Mouse (Mus musculus) CH12.LX (cell line): Measurements from ENCODE around the gene Polr3b. TPM values are rescaled to one million over a fixed set of nuclear protein-coding genes. Genes with fewer than 3 reads are reported as not detected.

Source experiments
- DNase-seq: peaks from one replicate; pipeline ENCODE4 v3.0.0-alpha.2; 2013; ENCODE audit errors: extremely low read depth
- H3K27ac ChIP-seq: 2 replicates; pipeline ENCODE4 v1.5.1; 2012; ENCODE audit warnings: low read depth, mild to moderate bottlenecking, control low read depth, moderate library complexity; ENCODE audit not compliant: insufficient read depth
- H3K27me3 ChIP-seq: replicated peaks from 2 replicates; pipeline ENCODE3; 2012; ENCODE audit warnings: inconsistent platforms
- H3K36me3 ChIP-seq, 2 experiments: replicated peaks in 1 of 2; 2 replicates each; pipeline versions ENCODE3 to v1.6.1; 2012; ENCODE audit warnings: inconsistent platforms in 1 of 2, low read length in 1 of 2, mild to moderate bottlenecking in 1 of 2, mixed read lengths in 1 of 2, moderate library complexity in 1 of 2; ENCODE audit not compliant: control insufficient read depth in 1 of 2, insufficient read depth in 1 of 2
- H3K4me1 ChIP-seq, 2 experiments: 2 replicates each; pipeline ENCODE4 v1.6.1; 2012; ENCODE audit warnings: inconsistent platforms in 1 of 2, moderate library complexity in 1 of 2; ENCODE audit not compliant: insufficient read depth in 2 of 2, control insufficient read depth in 1 of 2
- H3K4me2 ChIP-seq: 2 replicates; pipeline ENCODE4 v1.6.1; 2012; ENCODE audit warnings: low read depth, mild to moderate bottlenecking, control low read depth; ENCODE audit not compliant: poor library complexity, insufficient read depth, severe bottlenecking
- H3K4me3 ChIP-seq, 3 experiments: fragments of 150-350 bp in 1 of 3; sonication (generic) in 1 of 3; replicated peaks in 1 of 3; 2 replicates each; pipeline versions ENCODE3 to v1.5.1; 2011 to 2012; ENCODE audit warnings: low read depth in 2 of 3, low read length in 2 of 3, mild to moderate bottlenecking in 2 of 3, moderate library complexity in 2 of 3, control low read depth in 1 of 3, improper control_type of control experiment in 1 of 3, inconsistent platforms in 1 of 3, mixed read lengths in 1 of 3; ENCODE audit not compliant: poor library complexity in 1 of 3
- H3K79me2 ChIP-seq: replicated peaks from 2 replicates; pipeline ENCODE4 v1.6.1; 2012; ENCODE audit warnings: mild to moderate bottlenecking, moderate library complexity; ENCODE audit not compliant: control insufficient read depth, poor library complexity, insufficient read depth, severe bottlenecking; ENCODE audit errors: extremely low read depth
- H3K9ac ChIP-seq: 2 replicates; pipeline ENCODE4 v1.6.1; 2012; ENCODE audit warnings: low read depth, mild to moderate bottlenecking, control low read depth, moderate library complexity; ENCODE audit not compliant: insufficient read depth
- H3K9me3 ChIP-seq: replicated peaks from 2 replicates; pipeline ENCODE3; 2012; ENCODE audit warnings: low read length, inconsistent platforms, mixed read lengths
- CHD1 ChIP-seq: IDR thresholded peaks from 2 replicates; pipeline ENCODE4 v1.6.1; 2012; ENCODE audit warnings: low read depth, low read length, improper control_type of control experiment, inconsistent platforms
- CTCF ChIP-seq, 2 experiments: IDR thresholded peaks in 1 of 2; conservative IDR thresholded peaks in 1 of 2; 2 replicates each; pipeline ENCODE4 v1.5.1; 2011 to 2012; ENCODE audit warnings: low read depth in 2 of 2, low read length in 2 of 2, improper control_type of control experiment in 1 of 2, inconsistent platforms in 1 of 2, mild to moderate bottlenecking in 1 of 2, moderate library complexity in 1 of 2
- E2F4 ChIP-seq: IDR thresholded peaks from 2 replicates; pipeline ENCODE4 v1.6.1; 2011; ENCODE audit warnings: low read depth, low read length, improper control_type of control experiment; ENCODE audit not compliant: insufficient replicate concordance
- ETS1 ChIP-seq: conservative IDR thresholded peaks from 2 replicates; pipeline ENCODE4 v1.6.1; 2012; ENCODE audit warnings: low read depth, mild to moderate bottlenecking, inconsistent platforms, low read length, improper control_type of control experiment, moderate library complexity
- GABPA ChIP-seq: IDR thresholded peaks from 2 replicates; pipeline ENCODE4 v1.6.1; 2012; ENCODE audit warnings: low read depth, low read length, improper control_type of control experiment, inconsistent platforms; ENCODE audit not compliant: insufficient replicate concordance
- HCFC1 ChIP-seq: IDR thresholded peaks from 2 replicates; pipeline ENCODE4 v1.6.1; 2012; ENCODE audit warnings: low read depth, mild to moderate bottlenecking, inconsistent platforms, low read length, improper control_type of control experiment
- JUN ChIP-seq: IDR thresholded peaks from 2 replicates; pipeline ENCODE4 v1.6.1; 2011; ENCODE audit warnings: low read depth, mild to moderate bottlenecking, low read length, improper control_type of control experiment, moderate library complexity; ENCODE audit not compliant: insufficient read depth
- JUND ChIP-seq: conservative IDR thresholded peaks from 2 replicates; pipeline ENCODE4 v1.6.1; 2011; ENCODE audit warnings: low read depth, low read length, improper control_type of control experiment
- MAFK ChIP-seq: IDR thresholded peaks from 2 replicates; pipeline ENCODE4 v1.6.1; 2011; ENCODE audit warnings: low read length, improper control_type of control experiment; ENCODE audit not compliant: insufficient replicate concordance
- MAZ ChIP-seq: IDR thresholded peaks from 2 replicates; pipeline ENCODE4 v1.6.1; 2012; ENCODE audit warnings: low read depth, mild to moderate bottlenecking, inconsistent platforms, low read length, improper control_type of control experiment, moderate library complexity
- MEF2A ChIP-seq: IDR thresholded peaks from 2 replicates; pipeline ENCODE4 v1.6.1; 2014; ENCODE audit warnings: low read depth, mild to moderate bottlenecking, inconsistent platforms, low read length, improper control_type of control experiment, borderline replicate concordance
- NELFE ChIP-seq: IDR thresholded peaks from 2 replicates; pipeline ENCODE4 v1.6.1; 2011; ENCODE audit warnings: low read depth, low read length, improper control_type of control experiment
- RCOR1 ChIP-seq: conservative IDR thresholded peaks from 2 replicates; pipeline ENCODE4 v1.6.1; 2012; ENCODE audit warnings: low read depth, mild to moderate bottlenecking, inconsistent platforms, low read length, improper control_type of control experiment
- SIN3A ChIP-seq: IDR thresholded peaks from 2 replicates; pipeline ENCODE4 v1.6.1; 2012; ENCODE audit warnings: low read length, improper control_type of control experiment, inconsistent platforms
- SMC3 ChIP-seq: IDR thresholded peaks from 2 replicates; pipeline ENCODE4 v1.6.1; 2011; ENCODE audit warnings: low read depth, low read length, improper control_type of control experiment
- TBP ChIP-seq: conservative IDR thresholded peaks from 2 replicates; pipeline ENCODE4 v1.6.1; 2011; ENCODE audit warnings: low read depth, low read length, improper control_type of control experiment
- TCF12 ChIP-seq: IDR thresholded peaks from 2 replicates; pipeline ENCODE4 v1.6.1; 2014; ENCODE audit warnings: low read depth, mild to moderate bottlenecking, inconsistent platforms, low read length, improper control_type of control experiment
- ZKSCAN1 ChIP-seq: IDR thresholded peaks from 2 replicates; pipeline ENCODE4 v1.6.1; 2012; ENCODE audit warnings: low read depth, inconsistent platforms, low read length, improper control_type of control experiment, borderline replicate concordance
- ZMIZ1 ChIP-seq: IDR thresholded peaks from 2 replicates; pipeline ENCODE4 v1.6.1; 2012; ENCODE audit warnings: low read depth, mild to moderate bottlenecking, inconsistent platforms, low read length, improper control_type of control experiment
- dilution Hi-C: fragments of 300-500 bp; cut with MboI; formaldehyde crosslinking; loops from 2 replicates; pipeline ENCODE4 v1.14.3; 2020; ENCODE audit warnings: low sequenced_read_pairs; ENCODE audit not compliant: extremely low pct_unique_long_range_greater_than_20kb, extremely low pct_ligation_motif_present
- in situ Hi-C: fragments of 300-500 bp; cut with MboI; formaldehyde crosslinking; loops from 3 replicates; pipeline ENCODE4 v1.14.3; 2019; ENCODE audit warnings: low sequenced_read_pairs, low pct_ligation_motif_present, low pct_unique_long_range_greater_than_20kb, mixed read lengths
- polyA plus RNA-seq: library from polyadenylated mRNA; unstranded; fragments of >175 nt; gene quantifications from 2 replicates; pipeline ENCODE4 v1.2.1, GENCODE M21; 2012; ENCODE audit warnings: low read depth; ENCODE audit not compliant: insufficient read length
- total RNA-seq, 2 experiments: library from RNA; depleted of rRNA; stranded (reverse); fragments of 300-350 nt in 1 of 2; fragments of >200 nt in 1 of 2; gene quantifications; 2 replicates each; pipeline ENCODE4 v1.2.3; 2012 to 2014

The Polr3b gene
- total and polyA plus RNA-seq, 3 experiments: 13.0 to 20.8 (median 16.3) TPM

DNA sequence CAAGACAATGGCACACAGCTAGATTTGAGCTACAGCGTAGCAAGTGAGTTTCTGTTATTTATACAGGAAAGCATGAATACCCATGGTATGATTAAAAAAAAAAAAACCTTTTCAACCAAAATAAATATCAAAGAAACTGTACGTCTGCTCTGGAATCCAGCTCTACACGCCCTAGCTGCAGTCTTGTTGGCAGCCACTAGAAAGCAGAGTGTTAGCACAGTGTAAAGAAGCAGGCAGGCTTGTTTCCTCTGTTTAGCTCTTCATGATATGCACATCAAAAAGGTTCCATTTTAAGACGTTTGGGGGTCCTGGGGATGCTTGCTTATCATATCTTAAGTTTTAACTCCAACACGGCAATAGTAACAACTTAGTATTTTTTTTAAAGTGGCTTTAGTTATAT is 89.8 kb downstream of the Polr3b start:
- Histone ChIP-seq H3K4me3 (no peak overlapping the region), H3K4me2 (no peak overlapping the region), H3K9ac (no peak overlapping the region), H3K9me3 (no peaks in the 10 kb centered on the region), H3K79me2 (no peaks in the 10 kb centered on the region), H3K4me1 (peaks cover 0 to 10% of the 10 kb centered on the region in 2 experiments; a peak in 3 of 4 replicates), H3K36me3 (peaks cover 29 to 80% of the 10 kb centered on the region in 2 experiments), H3K27me3 (no peaks in the 10 kb centered on the region), H3K27ac (no peak overlapping the region)
- dilution Hi-C loops: no loop called here
- in situ Hi-C loops: no loop called here
- DNase-seq: no peak
- TF ChIP-seq MAZ: no peak
- no peak for TF ChIP-seq E2F4
- TF ChIP-seq MEF2A: no peak
- TF ChIP-seq ZKSCAN1: no peak
- TF ChIP-seq TBP: no peak
- no peak for TF ChIP-seq ETS1
- no peak for TF ChIP-seq JUND
- TF ChIP-seq CHD1: no peak
- TF ChIP-seq SMC3: no peak
- no peak for TF ChIP-seq GABPA
- no peak for TF ChIP-seq ZMIZ1
- TF ChIP-seq HCFC1: no peak

DNA sequence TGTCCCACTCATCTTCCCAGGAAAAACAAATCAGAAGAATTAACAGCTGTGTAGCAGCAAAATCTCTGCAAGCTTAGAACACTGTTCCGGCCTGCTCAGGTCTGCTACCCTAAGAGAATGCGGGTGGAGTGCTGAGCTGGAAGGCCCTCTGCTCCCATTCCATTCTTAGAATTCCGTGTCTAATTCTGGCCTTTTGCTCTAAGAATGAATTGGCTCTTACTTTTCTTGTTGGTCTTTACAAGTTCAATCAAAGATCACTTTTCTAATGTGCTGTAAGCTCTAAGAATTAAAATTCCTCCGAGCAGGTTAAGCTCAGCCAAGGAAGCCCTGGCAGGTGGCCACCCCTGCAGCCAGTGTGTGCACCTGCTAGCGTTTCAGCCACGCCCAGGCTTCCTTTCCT is 90.4 kb downstream of the Polr3b start:
- no peak overlapping the region for H3K4me3 ChIP-seq
- dilution Hi-C loops (no loop called here), in situ Hi-C loops (no loop called here)

More for the DNA sequence above, 90.4 kb downstream of the Polr3b start:
- H3K27me3 ChIP-seq: no peaks in the 10 kb centered on the region
- H3K27ac ChIP-seq: no peak overlapping the region
- TF ChIP-seq MAFK (no peak), CTCF (conservative IDR thresholded peaks at IDR 0.05 in 1 of 2, IDR thresholded peaks at IDR 0.05 in 1 of 2; ENCODE audit: low read depth in 2 of 2, low read length in 2 of 2) (no peak), SIN3A (no peak), TBP (no peak), RCOR1 (no peak), NELFE (no peak), TCF12 (no peak), JUN (no peak)
- peaks cover 0 to 10% of the 10 kb centered on the region in 2 experiments; a peak in 3 of 4 replicates for H3K4me1 ChIP-seq
- no peaks in the 10 kb centered on the region for H3K9me3 ChIP-seq
- DNase-seq: no peak
- no peak overlapping the region for H3K4me2 ChIP-seq
- no peak overlapping the region for H3K9ac ChIP-seq
- H3K36me3 ChIP-seq: peaks cover 33 to 78% of the 10 kb centered on the region in 2 experiments
- no peaks in the 10 kb centered on the region for H3K79me2 ChIP-seq
